Mouse (Mus musculus) E14TG2a.4 (cell line): ENCODE results near the gene Auts2.

ENCODE experiments used
- CTCF ChIP-seq: conservative IDR thresholded peaks from 2 replicates; pipeline ENCODE4 v1.5.1; 2014; ENCODE audit warnings: low read length
- NANOG ChIP-seq: IDR thresholded peaks from 2 replicates; pipeline ENCODE4 v1.6.1; 2014; ENCODE audit warnings: borderline replicate concordance, low read length, mixed read lengths
- POU5F1 ChIP-seq: IDR thresholded peaks from 2 replicates; pipeline ENCODE4 v1.6.1; 2014; ENCODE audit warnings: low read length, borderline replicate concordance

DNA sequence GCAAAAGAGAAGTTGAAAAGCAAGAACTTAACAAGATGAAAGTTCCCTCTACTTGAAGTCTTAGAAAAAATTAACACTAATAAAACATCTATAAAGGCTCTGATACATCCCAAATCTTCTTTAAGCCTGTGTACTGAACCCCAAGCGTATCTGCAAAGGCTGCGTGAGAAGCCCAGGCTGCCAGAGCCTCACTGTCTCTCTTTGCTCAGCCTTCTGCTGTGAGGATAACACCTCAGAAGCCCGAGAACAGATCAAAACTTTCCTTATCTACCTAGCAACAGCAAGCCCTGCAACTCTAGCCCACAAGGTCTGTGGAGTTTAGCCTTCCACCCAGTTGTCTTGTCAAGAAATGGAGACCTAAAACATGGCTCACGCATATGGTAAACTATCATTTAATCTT, 240.4 kb downstream of the Auts2 start:
- TF ChIP-seq CTCF = no peak
- TF ChIP-seq NANOG = no peak
- TF ChIP-seq POU5F1 = no peak
